Mouse (Mus musculus) gastrocnemius, postnatal 25 days (tissue): ENCODE results near the gene Glb1l. TPM values are rescaled to one million over a fixed set of nuclear protein-coding genes. Genes with fewer than 3 reads are reported as not detected.

ENCODE experiments used
- microRNA-seq, 2 experiments: library from miRNA; unstranded; fragments of <30 nt; microRNA quantifications; one replicate each; pipeline ENCODE4 v1.2.0; 2021; ENCODE audit warnings: borderline replicate concordance in 2 of 2
- total RNA-seq, 2 experiments: library from RNA; stranded (reverse); gene quantifications; 1 replicate in 1 of 2; 2 replicates in 1 of 2; pipeline ENCODE4 v1.2.3; 2021

The Glb1l gene
- total RNA-seq, 2 experiments from 2014 or later, result 1.9 to 2.7 TPM

Small RNA genes lying within 50 kb of the gene (microRNA-seq; reads per million reads assigned to microRNA genes)
- 0 reads per million in 2 experiments for gene Gm27943

Other genes with a start within 250 kb of the Glb1l start
- 1 to 10 TPM; 5.3 to 6.1 TPM for gene Nhej1, start 85.6 kb downstream of the Glb1l start, total RNA-seq
- under 1 TPM in 1 of 2 experiments, not detected in 1; 0.13 TPM for gene Slc23a3, start 76.9 kb downstream of the Glb1l start, total RNA-seq
- 10 to 100 TPM; 12.9 to 13.3 TPM for gene Cnppd1, start 68.1 kb downstream of the Glb1l start, total RNA-seq
- gene Retreg2, start 68.0 kb downstream of the Glb1l start, total RNA-seq, result 1 to 10 TPM; 7.8 to 9.7 TPM
- gene Zfand2b, start 42.2 kb downstream of the Glb1l start, total RNA-seq, result 10 to 100 TPM; 12.8 to 16.8 TPM
- gene Abcb6, start 30.4 kb downstream of the Glb1l start, total RNA-seq, result 10 to 100 TPM; 23.5 to 31.0 TPM
- gene Ankzf1, start 18.7 kb downstream of the Glb1l start, total RNA-seq, result 1 to 10 TPM; 4.3 to 5.0 TPM
- gene Atg9a, start 18.6 kb downstream of the Glb1l start, total RNA-seq, result 10 to 100 TPM; 85.5 to 88.1 TPM
- 10 to 100 TPM; 23.1 to 26.0 TPM for gene Stk16, start within 50 bp of the Glb1l start, total RNA-seq
- gene Tuba4a, start 9.1 kb upstream of the Glb1l start, total RNA-seq, result 100 to 1,000 TPM; 749 to 982 TPM
- not detected for gene A630095N17Rik, start 21.3 kb upstream of the Glb1l start, total RNA-seq
- gene Dnajb2, start 25.6 kb upstream of the Glb1l start, total RNA-seq, result 10 to 100 TPM; 58.4 to 60.9 TPM
- gene Ptprn, start 53.7 kb upstream of the Glb1l start, total RNA-seq, result not detected
- gene Resp18, start 67.6 kb upstream of the Glb1l start, total RNA-seq, result not detected
- gene Dnpep, start 107.2 kb upstream of the Glb1l start, total RNA-seq, result 10 to 100 TPM; 46.1 to 51.4 TPM
- gene Des, start 149.5 kb upstream of the Glb1l start, total RNA-seq, result 1,000 to 10,000 TPM; 1,914 to 2,104 TPM
- 100 to 1,000 TPM; 200 to 244 TPM for gene Speg, start 164.5 kb upstream of the Glb1l start, total RNA-seq
- 10 to 100 TPM; 32.0 to 37.2 TPM for gene Gmppa, start 225.1 kb upstream of the Glb1l start, total RNA-seq
- not detected for gene Asic4, start 239.6 kb upstream of the Glb1l start, total RNA-seq